Mouse (Mus musculus) erythroid progenitor cell, adult 5-6 weeks (primary cell): ENCODE measurements around the gene Rnd2. TPM values are rescaled to one million over a fixed set of nuclear protein-coding genes. Genes with fewer than 3 reads are reported as not detected.
"Not testable (repeated sequence)": the region's sequence is repeated elsewhere in the genome, so short reads cannot be mapped to it uniquely, and the experiment has no call there.

Experiments used
- ATAC-seq: replicated peaks from 2 replicates; pipeline ENCODE4 v1.8.0; 2016; ENCODE audit warnings: moderate number of reproducible peaks, mild to moderate bottlenecking, moderate TSS enrichment, inconsistent platforms; ENCODE audit not compliant: poor library complexity, low FRiP score, severe bottlenecking
- total RNA-seq, 2 experiments: library from RNA; stranded (forward) in 1 of 2; stranded (reverse) in 1 of 2; fragments of 150-400 nt in 1 of 2; fragments of 186-747, 209-891 nt in 1 of 2; gene quantifications; 2 replicates each; pipeline versions ENCODE4 v1.2.3 to v1.2.4; 2015 to 2017; ENCODE audit warnings: low replicate concordance in 2 of 2

Gene Rnd2
- total RNA-seq, 2 experiments from 2014 or later: not detected

- ATAC-seq: no peak
These were observed 22.0 kb upstream of the Rnd2 start for GRCm38 (mm10) chr11:101442760-101443159.

- no peak for ATAC-seq
These were observed 18.5 kb upstream of the Rnd2 start for GRCm38 (mm10) chr11:101446319-101446718.

GRCm38 (mm10) chr11:101446860-101447259, 17.9 kb upstream of the Rnd2 start:
- ATAC-seq: not testable (repeated sequence)

GRCm38 (mm10) chr11:101447786-101448185, 17.0 kb upstream of the Rnd2 start:
- no peak for ATAC-seq

GRCm38 (mm10) chr11:101448274-101448746, 16.5 kb upstream of the Rnd2 start, which contains the start of gene Ifi35:
Gene Ifi35, plus strand, starts transcription at chr11:101448407.
- ATAC-seq: peak; percentile 96

GRCm38 (mm10) chr11:101448899-101449298, 15.9 kb upstream of the Rnd2 start:
- ATAC-seq: peak; percentile 52

GRCm38 (mm10) chr11:101449596-101449995, 15.2 kb upstream of the Rnd2 start:
- ATAC-seq: not testable (repeated sequence)

- ATAC-seq: no peak
These were observed 14.4 kb upstream of the Rnd2 start for GRCm38 (mm10) chr11:101450394-101450793.

- no peak for ATAC-seq
These were observed 13.3 kb upstream of the Rnd2 start for GRCm38 (mm10) chr11:101451536-101451935.

- no peak for ATAC-seq
These were observed 12.6 kb upstream of the Rnd2 start for GRCm38 (mm10) chr11:101452093-101452774.

GRCm38 (mm10) chr11:101454702-101455101, 10.1 kb upstream of the Rnd2 start:
- ATAC-seq: no peak

GRCm38 (mm10) chr11:101455627-101456026, 9.2 kb upstream of the Rnd2 start:
- ATAC-seq: no peak

- no peak for ATAC-seq
These were observed 7.2 kb upstream of the Rnd2 start for GRCm38 (mm10) chr11:101457631-101458030.

- ATAC-seq: no peak
These were observed 6.6 kb upstream of the Rnd2 start for GRCm38 (mm10) chr11:101458217-101458616.

GRCm38 (mm10) chr11:101459716-101460115, 5.1 kb upstream of the Rnd2 start:
- no peak for ATAC-seq

GRCm38 (mm10) chr11:101460321-101460720, 4.5 kb upstream of the Rnd2 start:
- ATAC-seq: no peak

GRCm38 (mm10) chr11:101462141-101462540, 2.7 kb upstream of the Rnd2 start:
- no peak for ATAC-seq

- no peak for ATAC-seq
These were observed 2.0 kb upstream of the Rnd2 start for GRCm38 (mm10) chr11:101462583-101463440.

GRCm38 (mm10) chr11:101465101-101465868, 486 bp downstream of the Rnd2 start:
- no peak for ATAC-seq

GRCm38 (mm10) chr11:101465869-101466551, 1.2 kb downstream of the Rnd2 start, which contains the start of gene Vat1:
Gene Vat1, minus strand, starts transcription at chr11:101466230.
- peak; percentile 66 for ATAC-seq
